Comparison of ENCODE assay signal across 9 mouse cellular contexts in genomic region chr12:79839096-79839941, GRCm38 (mm10).
DNase-seq lines count a peak whose midpoint lies in the region; ATAC-seq and TF ChIP-seq lines count a peak whose summit lies in the region.
"Had no signal": no experiment of that assay in that cellular context is flagged by ENCODE, and none has a peak within 500 bp of the region (broad histone marks: within the 10 kb centered on the region; RNA-seq: fewer than 3 reads in every experiment).

No protein-coding gene starts in this region.

- H3K4me1 ChIP-seq in lung, embryonic 16.5 days (replicated peaks; ENCODE audit: control insufficient read depth, insufficient read depth, low read length), result peaks cover 68% of the 10 kb centered on the region
- H3K4me1 ChIP-seq in limb, embryonic 10.5 days, result peaks cover 72% of the 10 kb centered on the region
- H3K4me1 ChIP-seq in olfactory bulb, adult 2 months (ENCODE audit: control insufficient read depth, insufficient read depth, low read length), result peaks cover 32% of the 10 kb centered on the region

- no peak overlapping the region for H3K9ac ChIP-seq in lung, embryonic 16.5 days (ENCODE audit: low read length)

- WGBS in lung, embryonic 16.5 days, result 60% methylated on average over 12 of the region's 12 CpGs
- 77% methylated on average over 12 of the region's 12 CpGs for WGBS in limb, embryonic 10.5 days
- 66% methylated on average over 12 of the region's 12 CpGs for WGBS in olfactory bulb, adult 2 months

- no peak for DNase-seq in gastrocnemius, adult 2 months
- no peak for DNase-seq in gastrocnemius, postnatal 4 days (ENCODE audit: low spot score in 2 of 2)
- no peak for DNase-seq in lung, postnatal 25 days (ENCODE audit: low spot score)
- no peak for DNase-seq in limb, embryonic 10.5 days (ENCODE audit: low spot score)
- DNase-seq in frontal cortex, postnatal 36 days (ENCODE audit: low spot score in 2 of 2), result no peak
- DNase-seq in left cerebral cortex, postnatal 4 days, result no peak
- DNase-seq: right cerebral cortex, adult 18-20 months had no signal

- H3K27ac ChIP-seq in gastrocnemius, adult 2 months, result peak overlapping the region; percentile 83
- H3K27ac ChIP-seq in lung, embryonic 16.5 days (ENCODE audit: low read length), result peak overlapping the region; percentile 88
- peak overlapping the region; percentile 80 for H3K27ac ChIP-seq in limb, embryonic 10.5 days
- H3K27ac ChIP-seq in olfactory bulb, adult 2 months (ENCODE audit: insufficient read depth, low read depth, low read length), result peak overlapping the region; percentile 61; the same call in 1 of the 2 replicates

- intact Hi-C loops in gastrocnemius, adult 2 months (cut with DNase I), result loop anchor here (2.0 kb wide), 1 partner anchor 45 kb away; no protein-coding TSS in a partner anchor
- intact Hi-C loops in left cerebral cortex, postnatal 4 days (cut with DNase I), result no loop called here

- no peaks in the 10 kb centered on the region for H3K36me3 ChIP-seq in lung, embryonic 16.5 days (ENCODE audit: control insufficient read depth, insufficient read depth, low read length)
- H3K36me3 ChIP-seq in limb, embryonic 10.5 days, result no peaks in the 10 kb centered on the region

- ATAC-seq in lung, embryonic 16.5 days (ENCODE audit: low read depth), result no peak

- H3K27me3 ChIP-seq in lung, embryonic 16.5 days (ENCODE audit: control insufficient read depth, insufficient read depth, low read depth, low read length), result no peaks in the 10 kb centered on the region
- H3K27me3 ChIP-seq in limb, embryonic 10.5 days (ENCODE audit: low read depth, poor library complexity, severe bottlenecking), result no peaks in the 10 kb centered on the region

- H3K4me3 ChIP-seq in gastrocnemius, adult 2 months, result no peak overlapping the region
- H3K4me3 ChIP-seq in lung, embryonic 16.5 days (ENCODE audit: low read length), result no peak overlapping the region
- H3K4me3 ChIP-seq in limb, embryonic 10.5 days, result no peak overlapping the region
- H3K4me3 ChIP-seq in olfactory bulb, adult 2 months (ENCODE audit: insufficient read depth, low read depth, low read length), result no peak overlapping the region

- TF ChIP-seq CTCF in gastrocnemius, adult 2 months (IDR thresholded peaks at IDR 0.05), result no peak
- no peak for TF ChIP-seq CTCF in olfactory bulb, adult 2 months (IDR thresholded peaks at IDR 0.05; ENCODE audit: insufficient read depth, low read depth, low read length)

- H3K9me3 ChIP-seq in lung, embryonic 16.5 days (ENCODE audit: control insufficient read depth, low read length), result no peaks in the 10 kb centered on the region
- H3K9me3 ChIP-seq in limb, embryonic 10.5 days (replicated peaks), result no peaks in the 10 kb centered on the region

- no peak for TF ChIP-seq POLR2A in olfactory bulb, adult 2 months (IDR thresholded peaks at IDR 0.05; ENCODE audit: insufficient read depth, low read depth, low read length)

- H3K4me2 ChIP-seq in lung, embryonic 16.5 days (ENCODE audit: low read depth, low read length), result no peak overlapping the region
